ENCODE assay signal across 8 mouse cellular contexts in the genomic region with DNA sequence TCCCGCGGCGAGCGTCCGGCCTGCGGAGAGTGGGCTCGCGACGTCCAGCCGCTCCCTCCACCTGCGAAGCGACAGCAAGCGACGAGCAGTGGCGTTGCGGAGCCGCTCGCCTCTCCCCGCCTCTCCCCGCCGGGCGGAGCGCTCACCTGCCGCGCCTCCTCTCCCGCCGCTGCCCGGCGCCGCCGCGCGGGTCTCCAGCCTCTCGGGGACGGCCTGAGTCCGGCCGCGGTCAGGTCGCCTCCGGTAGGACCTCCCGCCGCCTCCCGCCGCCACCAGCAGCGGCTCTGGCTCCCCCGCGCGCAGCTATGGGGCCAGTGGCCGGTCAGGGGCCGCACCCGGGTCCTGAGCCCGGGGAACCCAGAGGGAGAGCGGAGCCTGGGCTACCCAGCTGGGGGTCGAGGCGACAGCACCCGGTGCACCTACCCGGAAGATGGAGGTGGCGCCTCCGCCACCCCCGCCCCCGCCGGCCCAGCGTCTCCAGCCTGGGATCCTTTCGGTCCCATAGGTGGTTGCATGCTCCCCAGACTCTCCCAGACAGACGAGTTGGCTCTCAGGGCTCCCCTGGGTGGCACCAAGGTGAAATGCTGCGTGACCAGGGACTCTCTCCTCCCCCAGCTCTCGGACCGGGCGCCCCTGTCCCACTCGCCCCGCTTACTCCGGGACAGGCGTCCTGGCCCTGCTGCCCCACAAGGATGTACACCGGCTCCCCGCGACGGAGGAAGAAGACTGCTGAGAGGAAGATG. TPM values are rescaled to one million over a fixed set of nuclear protein-coding genes. Genes with fewer than 3 reads are reported as not detected.
DNase-seq lines count a peak whose midpoint lies in the region; ATAC-seq lines count a peak whose summit lies in the region.

No protein-coding gene starts in this region.

- peak overlapping the region; percentile 100 for H3K4me2 ChIP-seq in embryonic facial prominence, embryonic 12.5 days (replicated peaks)
- peak overlapping the region; percentile 90 for H3K4me2 ChIP-seq in hindbrain, embryonic 12.5 days (replicated peaks)
- H3K4me2 ChIP-seq in liver, embryonic 13.5 days, result peak overlapping the region; percentile 81
- H3K4me2 ChIP-seq in neural tube, embryonic 11.5 days (ENCODE audit: low read depth), result peak overlapping the region; percentile 100

- peaks cover 16% of the 10 kb centered on the region; the same call in 1 of the 2 replicates for H3K4me1 ChIP-seq in embryonic facial prominence, embryonic 12.5 days
- peaks cover 16% of the 10 kb centered on the region for H3K4me1 ChIP-seq in hindbrain, embryonic 12.5 days
- H3K4me1 ChIP-seq in liver, embryonic 13.5 days (replicated peaks), result peaks cover 19% of the 10 kb centered on the region
- peaks cover 10% of the 10 kb centered on the region for H3K4me1 ChIP-seq in neural tube, embryonic 11.5 days (ENCODE audit: control insufficient read depth, insufficient read depth, low read length)

- H3K27ac ChIP-seq in embryonic facial prominence, embryonic 12.5 days, result no peak overlapping the region
- no peak overlapping the region for H3K27ac ChIP-seq in hindbrain, embryonic 12.5 days
- H3K27ac ChIP-seq in liver, embryonic 13.5 days, result no peak overlapping the region
- no peak overlapping the region for H3K27ac ChIP-seq in neural tube, embryonic 11.5 days (ENCODE audit: low read depth, low read length)

- peaks cover 78% of the 10 kb centered on the region for H3K27me3 ChIP-seq in embryonic facial prominence, embryonic 12.5 days
- H3K27me3 ChIP-seq in hindbrain, embryonic 12.5 days, result peaks cover 87% of the 10 kb centered on the region
- peaks cover 92% of the 10 kb centered on the region for H3K27me3 ChIP-seq in liver, embryonic 13.5 days
- peaks cover 49% of the 10 kb centered on the region for H3K27me3 ChIP-seq in neural tube, embryonic 11.5 days (ENCODE audit: control insufficient read depth, insufficient read depth, low read length)

- WGBS in embryonic facial prominence, embryonic 12.5 days, result 1% methylated on average over 72 of the region's 77 CpGs
- WGBS in hindbrain, embryonic 12.5 days, result 2% methylated on average over 47 of the region's 77 CpGs
- WGBS in liver, embryonic 13.5 days (ENCODE audit: insufficient replicate concordance), result under 1% methylated on average over 76 of the region's 77 CpGs
- WGBS in neural tube, embryonic 11.5 days, result under 1% methylated on average over 47 of the region's 77 CpGs

- ATAC-seq in embryonic facial prominence, embryonic 12.5 days (ENCODE audit: insufficient number of reproducible peaks, insufficient read depth, low FRiP score, low TSS enrichment), result 0 out of 2 replicates have a peak, but pooled peaks have one; percentile 11
- ATAC-seq in hindbrain, embryonic 12.5 days (ENCODE audit: low FRiP score), result peak; percentile 64
- ATAC-seq in liver, embryonic 13.5 days (ENCODE audit: low read depth), result peak; percentile 20; the same call in 1 of the 2 replicates
- ATAC-seq in neural tube, embryonic 11.5 days (ENCODE audit: insufficient read depth, low FRiP score, low TSS enrichment), result 0 out of 2 replicates have a peak, but pooled peaks have one; percentile 35

- peak overlapping the region; percentile 57 for H3K4me3 ChIP-seq in embryonic facial prominence, embryonic 12.5 days
- H3K4me3 ChIP-seq in hindbrain, embryonic 12.5 days, result peak overlapping the region; percentile 49
- H3K4me3 ChIP-seq in liver, embryonic 13.5 days (replicated peaks), result peak overlapping the region; percentile 62
- H3K4me3 ChIP-seq in neural tube, embryonic 11.5 days (ENCODE audit: low read depth, low read length), result peak overlapping the region; percentile 60

- no peaks in the 10 kb centered on the region for H3K9me3 ChIP-seq in embryonic facial prominence, embryonic 12.5 days
- no peaks in the 10 kb centered on the region for H3K9me3 ChIP-seq in hindbrain, embryonic 12.5 days (replicated peaks)
- H3K9me3 ChIP-seq in liver, embryonic 13.5 days (replicated peaks), result no peaks in the 10 kb centered on the region
- no peaks in the 10 kb centered on the region for H3K9me3 ChIP-seq in neural tube, embryonic 11.5 days (ENCODE audit: control insufficient read depth, low read length)

- no peaks in the 10 kb centered on the region for H3K36me3 ChIP-seq in embryonic facial prominence, embryonic 12.5 days
- 0 out of 2 replicates have a peak, but pooled peaks cover 3% of the 10 kb centered on the region for H3K36me3 ChIP-seq in hindbrain, embryonic 12.5 days
- no peaks in the 10 kb centered on the region for H3K36me3 ChIP-seq in liver, embryonic 13.5 days
- no peaks in the 10 kb centered on the region for H3K36me3 ChIP-seq in neural tube, embryonic 11.5 days (ENCODE audit: control insufficient read depth, insufficient read depth, low read length)

- DNase-seq in adrenal gland, adult 18-20 months (ENCODE audit: low spot score in 2 of 2), result peak; percentile 37 to 42
- no peak for DNase-seq in adrenal gland, postnatal 4 days (ENCODE audit: low spot score in 2 of 2)
- peak; percentile 58 for DNase-seq in adrenal gland, adult 2 months
- DNase-seq in liver, embryonic 13.5 days, result no peak
- DNase-seq in neural tube, embryonic 11.5 days (ENCODE audit: low spot score), result peak; percentile 44
- no peak for DNase-seq in layer of hippocampus, postnatal 25 days (ENCODE audit: extremely low spot score in 1 of 2, low spot score in 1 of 2)

- H3K9ac ChIP-seq in embryonic facial prominence, embryonic 12.5 days, result peak overlapping the region; percentile 36
- peak overlapping the region; percentile 59 for H3K9ac ChIP-seq in hindbrain, embryonic 12.5 days
- peak overlapping the region; percentile 38 for H3K9ac ChIP-seq in liver, embryonic 13.5 days
- peak overlapping the region; percentile 45 for H3K9ac ChIP-seq in neural tube, embryonic 11.5 days (ENCODE audit: low read length)

RNA-seq across cellular contexts. Expression of a gene that starts 2.0 kb away (rescaled TPM):
- total RNA-seq in adrenal gland, adult 18-20 months (2021), result 1 to 10 TPM in 1 of 2 experiments, under 1 TPM in 1; 0.99 to 1.1 TPM
- total RNA-seq in adrenal gland, postnatal 4 days (2021), result 1 to 10 TPM; 1.2 to 1.3 TPM
- under 1 TPM; 0.69 to 0.90 TPM for total RNA-seq in adrenal gland, adult 2 months (2021)
- 1.9 and 2.3 TPM in 2 replicates for polyA plus RNA-seq in adrenal gland, adult 2 months (2012; rRNA removed)
- not detected in 2 replicates for polyA plus RNA-seq in embryonic facial prominence, embryonic 12.5 days (2016; fragmentation: Nextera tagmentation; extraction: Ambion mirVana)
- 0.23 and 0.34 TPM in 2 replicates for polyA plus RNA-seq in hindbrain, embryonic 12.5 days (2016; fragmentation: Nextera tagmentation; extraction: Ambion mirVana)
- 0.08 TPM in 1 of 2 replicates, not detected in the other for polyA plus RNA-seq in liver, embryonic 13.5 days (2015; fragmentation: Nextera tagmentation; extraction: Ambion mirVana)
- polyA plus RNA-seq in neural tube, embryonic 11.5 days (2014; fragmentation: Nextera tagmentation; extraction: Ambion mirVana), result 0.13 TPM in 1 of 2 replicates, not detected in the other
- 10 to 100 TPM; 10.5 to 12.9 TPM for total RNA-seq in layer of hippocampus, postnatal 25 days (2021)

RNA-seq across cellular contexts. Expression of a gene that starts 16.1 kb away (rescaled TPM):
- 1 to 10 TPM; 2.1 to 4.0 TPM for total RNA-seq in adrenal gland, adult 18-20 months (2021)
- 1 to 10 TPM; 3.9 to 4.3 TPM for total RNA-seq in adrenal gland, postnatal 4 days (2021)
- 1 to 10 TPM; 2.3 to 6.4 TPM for total RNA-seq in adrenal gland, adult 2 months (2021)
- 3.1 and 6.8 TPM in 2 replicates for polyA plus RNA-seq in adrenal gland, adult 2 months (2012; rRNA removed)
- 1.1 and 1.2 TPM in 2 replicates for polyA plus RNA-seq in embryonic facial prominence, embryonic 12.5 days (2016; fragmentation: Nextera tagmentation; extraction: Ambion mirVana)
- 0.53 TPM in 2 replicates for polyA plus RNA-seq in hindbrain, embryonic 12.5 days (2016; fragmentation: Nextera tagmentation; extraction: Ambion mirVana)
- polyA plus RNA-seq in liver, embryonic 13.5 days (2015; fragmentation: Nextera tagmentation; extraction: Ambion mirVana), result 2.3 and 2.9 TPM in 2 replicates
- 0.78 and 1.1 TPM in 2 replicates for polyA plus RNA-seq in neural tube, embryonic 11.5 days (2014; fragmentation: Nextera tagmentation; extraction: Ambion mirVana)
- total RNA-seq in layer of hippocampus, postnatal 25 days (2021), result 100 to 1,000 TPM; 283 to 285 TPM

RNA-seq across cellular contexts. Expression of a gene that starts 29.1 kb away (rescaled TPM):
- 10 to 100 TPM; 12.5 to 14.4 TPM for total RNA-seq in adrenal gland, adult 18-20 months (2021)
- 10 to 100 TPM; 30.0 to 30.8 TPM for total RNA-seq in adrenal gland, postnatal 4 days (2021)
- total RNA-seq in adrenal gland, adult 2 months (2021), result 10 to 100 TPM; 13.6 to 18.7 TPM
- polyA plus RNA-seq in adrenal gland, adult 2 months (2012; rRNA removed), result 39.1 and 42.3 TPM in 2 replicates
- 34.7 and 35.6 TPM in 2 replicates for polyA plus RNA-seq in embryonic facial prominence, embryonic 12.5 days (2016; fragmentation: Nextera tagmentation; extraction: Ambion mirVana)
- 29.3 and 31.0 TPM in 2 replicates for polyA plus RNA-seq in hindbrain, embryonic 12.5 days (2016; fragmentation: Nextera tagmentation; extraction: Ambion mirVana)
- polyA plus RNA-seq in liver, embryonic 13.5 days (2015; fragmentation: Nextera tagmentation; extraction: Ambion mirVana), result 10.2 and 11.9 TPM in 2 replicates
- polyA plus RNA-seq in neural tube, embryonic 11.5 days (2014; fragmentation: Nextera tagmentation; extraction: Ambion mirVana), result 23.5 and 26.6 TPM in 2 replicates
- 10 to 100 TPM; 18.4 to 19.7 TPM for total RNA-seq in layer of hippocampus, postnatal 25 days (2021)

RNA-seq across cellular contexts. Expression of a gene that starts 39.3 kb away (rescaled TPM):
- total RNA-seq in adrenal gland, adult 18-20 months (2021), result 1 to 10 TPM; 2.5 to 3.5 TPM
- 10 to 100 TPM; 13.3 to 15.6 TPM for total RNA-seq in adrenal gland, postnatal 4 days (2021)
- 1 to 10 TPM; 3.9 to 5.7 TPM for total RNA-seq in adrenal gland, adult 2 months (2021)
- polyA plus RNA-seq in adrenal gland, adult 2 months (2012; rRNA removed), result 4.1 and 5.5 TPM in 2 replicates
- polyA plus RNA-seq in embryonic facial prominence, embryonic 12.5 days (2016; fragmentation: Nextera tagmentation; extraction: Ambion mirVana), result 29.9 and 30.9 TPM in 2 replicates
- 27.1 and 27.8 TPM in 2 replicates for polyA plus RNA-seq in hindbrain, embryonic 12.5 days (2016; fragmentation: Nextera tagmentation; extraction: Ambion mirVana)
- 1.5 TPM in 2 replicates for polyA plus RNA-seq in liver, embryonic 13.5 days (2015; fragmentation: Nextera tagmentation; extraction: Ambion mirVana)
- 19.0 and 20.0 TPM in 2 replicates for polyA plus RNA-seq in neural tube, embryonic 11.5 days (2014; fragmentation: Nextera tagmentation; extraction: Ambion mirVana)
- 10 to 100 TPM; 87.0 to 88.2 TPM for total RNA-seq in layer of hippocampus, postnatal 25 days (2021)

Comparison
In these comparisons a context has a peak if more than half of its experiments do, and no peak if none do; other contexts are left out.
1. DNase-seq: peak in adrenal gland, adult 18-20 months (2 of 2), adrenal gland, adult 2 months (single experiment) and neural tube, embryonic 11.5 days (single experiment); none in adrenal gland, postnatal 4 days (0 of 2), liver, embryonic 13.5 days (single experiment) and layer of hippocampus, postnatal 25 days (0 of 2).
2. ATAC-seq: peak in every context shown above with its lines; median percentile 64 in hindbrain, embryonic 12.5 days; 35 in neural tube, embryonic 11.5 days; 20 in liver, embryonic 13.5 days; 11 in embryonic facial prominence, embryonic 12.5 days.
3. Peak in every context shown above with its lines, with median percentiles within 50 percentile points of each other: H3K4me2 ChIP-seq, H3K4me3 ChIP-seq and H3K9ac ChIP-seq.